Mouse (Mus musculus): ENCODE data around the gene Hsd17b11.

DNA sequence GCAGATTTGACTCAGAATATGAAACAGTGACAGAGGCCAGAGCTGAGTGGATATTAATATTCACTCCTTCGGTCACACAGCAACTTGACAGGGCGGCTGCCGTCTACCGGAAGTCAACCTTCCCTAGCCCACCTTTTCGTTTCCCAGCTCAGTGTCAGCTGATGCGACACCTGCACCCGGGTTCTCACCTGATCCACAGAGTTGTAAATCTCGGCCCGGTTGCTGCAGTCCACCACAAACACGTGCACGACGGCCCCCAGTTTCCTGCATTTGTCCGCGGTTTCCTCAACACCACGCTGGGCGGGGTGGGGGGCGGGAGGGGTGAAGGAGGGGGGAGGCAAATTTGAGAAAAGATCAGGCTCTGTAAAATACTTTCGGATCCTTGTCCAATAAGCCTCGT, 49.3 kb downstream of the Hsd17b11 start:
- TF ChIP-seq CHD2 (IDR thresholded peaks at IDR 0.05; ENCODE audit: low read length), result no peak
- TF ChIP-seq MAX (IDR thresholded peaks at IDR 0.05; ENCODE audit: low read length), result no peak
- TF ChIP-seq POLR2A (IDR thresholded peaks at IDR 0.05; ENCODE audit: control insufficient read depth in 1 of 2, insufficient read depth in 1 of 2, low read depth in 1 of 2, low read length in 2 of 2, poor library complexity in 1 of 2), result no peak
- no peak for TF ChIP-seq ELF1 (IDR thresholded peaks at IDR 0.05; ENCODE audit: low read depth, low read length)
- TF ChIP-seq CTCF (IDR thresholded peaks at IDR 0.05 in 2 of 3, conservative IDR thresholded peaks at IDR 0.05 in 1 of 3; ENCODE audit: control insufficient read depth in 1 of 3, insufficient read depth in 1 of 3, low read depth in 2 of 3, low read length in 3 of 3, poor library complexity in 1 of 3, severe bottlenecking in 1 of 3), result no peak
- TF ChIP-seq ZC3H11A (IDR thresholded peaks at IDR 0.05; ENCODE audit: low read depth, low read length), result no peak
- TF ChIP-seq GATA1 (IDR thresholded peaks at IDR 0.05; ENCODE audit: low read depth, low read length), result no peak
- TF ChIP-seq ZNF384 (IDR thresholded peaks at IDR 0.05; ENCODE audit: low read depth, low read length), result no peak
- TF ChIP-seq ETS1 (IDR thresholded peaks at IDR 0.05; ENCODE audit: low read depth, low read length), result no peak
- TF ChIP-seq TBP (IDR thresholded peaks at IDR 0.05; ENCODE audit: low read depth, low read length), result no peak
- no peak for TF ChIP-seq HCFC1 (IDR thresholded peaks at IDR 0.05; ENCODE audit: low read depth, low read length)
- no peak for TF ChIP-seq USF2 (IDR thresholded peaks at IDR 0.05; ENCODE audit: borderline replicate concordance in 1 of 2, insufficient read depth in 1 of 2, low read depth in 1 of 2, low read length in 2 of 2)
